Mouse (Mus musculus) intestine, embryonic 15.5 days (tissue): Measurements from ENCODE around the gene Pla2g2f. TPM values are rescaled to one million over a fixed set of nuclear protein-coding genes. Genes with fewer than 3 reads are reported as not detected.

Source experiments
- ATAC-seq: fragments of 200-750 bp; cut with Nextera tagmentation; 2 replicates; pipeline ENCODE4 v1.8.0; 2017; ENCODE audit warnings: moderate TSS enrichment, moderate library complexity
- H3K27ac ChIP-seq: fragments of 300-500 bp; sonication (generic); 2 replicates; pipeline ENCODE4 v1.5.1; 2015; ENCODE audit warnings: mild to moderate bottlenecking, inconsistent platforms
- H3K27me3 ChIP-seq: fragments of 300-500 bp; sonication (generic); replicated peaks from 2 replicates; pipeline ENCODE4 v1.6.1; 2015; ENCODE audit warnings: inconsistent platforms
- H3K36me3 ChIP-seq: fragments of 300-500 bp; sonication (generic); 2 replicates; pipeline ENCODE4 v1.6.1; 2015; ENCODE audit warnings: inconsistent platforms
- H3K4me1 ChIP-seq: fragments of 300-500 bp; sonication (generic); replicated peaks from 2 replicates; pipeline ENCODE4 v1.6.1; 2015; ENCODE audit warnings: inconsistent platforms
- H3K4me2 ChIP-seq: fragments of 300-500 bp; sonication (generic); replicated peaks from 2 replicates; pipeline ENCODE4 v1.6.1; 2015; ENCODE audit warnings: mild to moderate bottlenecking, inconsistent platforms
- H3K4me3 ChIP-seq: fragments of 300-500 bp; sonication (generic); replicated peaks from 2 replicates; pipeline ENCODE4 v1.5.1; 2015; ENCODE audit warnings: inconsistent platforms
- H3K9ac ChIP-seq: fragments of 300-500 bp; sonication (generic); 2 replicates; pipeline ENCODE4 v1.6.1; 2015; ENCODE audit warnings: inconsistent platforms
- H3K9me3 ChIP-seq: fragments of 300-500 bp; sonication (generic); 2 replicates; pipeline ENCODE4 v1.6.1; 2016; ENCODE audit warnings: inconsistent platforms
- WGBS: fragments of 180-500 bp; shearing (Covaris S2); methylation state at CpG from one replicate; pipeline ENCODE4 v1.1.7; 2015; 5-methylcytosine and 5-hydroxymethylcytosine counted together
- polyA plus RNA-seq: library from polyadenylated mRNA; unstranded; fragments of >200 nt; fragmentation: Nextera tagmentation; extraction: Ambion mirVana; gene quantifications from 2 replicates; pipeline ENCODE4 v1.2.1, GENCODE M21; 2015

Gene Pla2g2f
- polyA plus RNA-seq = 1.5 and 2.6 TPM in 2 replicates

DNA sequence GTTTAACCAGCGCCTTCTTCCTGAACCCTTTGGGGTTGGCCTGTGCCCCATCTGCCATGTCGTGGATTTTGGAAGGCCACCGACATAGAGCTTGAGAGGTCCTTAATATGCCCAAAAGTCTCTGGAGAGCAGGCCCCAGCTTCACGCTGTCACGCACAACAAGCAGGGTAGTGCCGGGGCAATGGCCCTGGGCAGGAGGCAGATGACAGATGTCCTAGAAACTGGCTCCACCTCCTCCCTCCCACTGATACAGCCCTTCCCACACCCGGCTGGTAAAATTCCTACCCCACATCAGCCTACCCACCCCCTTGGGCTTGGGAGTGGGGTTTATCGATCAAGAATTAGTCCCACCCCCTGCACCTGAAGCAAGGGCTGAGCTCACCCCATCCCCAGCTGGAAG lies at the start of gene Pla2g2f:
Pla2g2f (minus strand) TSS at position 211 of the 400 bp plus-strand sequence.
- Histone ChIP-seq H3K4me2 (no peak within 1 kb of the TSS), H3K27ac (no peak within 1 kb of the TSS), H3K9me3 (no peaks in the 10 kb centered on the region), H3K4me3 (no peak within 1 kb of the TSS), H3K36me3 (no peaks in the 10 kb centered on the region), H3K27me3 (no peaks in the 10 kb centered on the region), H3K9ac (no peak within 1 kb of the TSS), H3K4me1 (0 out of 2 replicates have a peak, but pooled peaks cover 13% of the 10 kb centered on the region)
- ATAC-seq = no peak
- 77% methylated on average over 8 of the region's 8 CpGs for WGBS

- WGBS = 41% methylated on average over 7 of the region's 7 CpGs
- H3K4me1 ChIP-seq = no peaks in the 10 kb centered on the region
- no peaks in the 10 kb centered on the region for H3K36me3 ChIP-seq
- no peaks in the 10 kb centered on the region for H3K9me3 ChIP-seq
- no peak overlapping the region for H3K27ac ChIP-seq
- H3K4me3 ChIP-seq = no peak overlapping the region
- H3K9ac ChIP-seq = no peak overlapping the region
- ATAC-seq = no peak
- no peaks in the 10 kb centered on the region for H3K27me3 ChIP-seq
- no peak overlapping the region for H3K4me2 ChIP-seq
Observed at GRCm38 (mm10) chr4:138806920-138807541, 49.6 kb upstream of the Pla2g2f start.

DNA sequence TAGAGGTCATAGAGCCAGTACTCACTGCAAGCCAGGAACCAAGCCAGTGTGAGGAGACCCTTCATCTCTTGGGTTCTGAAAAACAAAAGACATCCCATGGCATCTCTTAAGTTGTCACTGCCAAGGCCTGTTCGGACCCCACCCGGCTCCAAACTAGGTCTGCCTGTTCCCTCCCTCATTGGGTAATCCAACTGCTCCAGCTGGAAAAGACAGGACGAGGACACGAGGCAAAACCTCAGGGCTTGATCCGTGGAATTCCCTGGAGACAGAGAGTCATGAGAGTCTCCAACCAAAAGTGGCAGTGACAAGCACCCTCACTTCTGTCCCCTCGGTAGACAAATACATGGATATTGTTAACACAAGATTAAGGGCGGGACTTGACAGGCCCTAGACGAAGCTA lies 48.7 kb upstream of the Pla2g2f start:
- WGBS = 82% methylated on average over 8 of the region's 8 CpGs
- Histone ChIP-seq H3K9ac (no peak overlapping the region), H3K4me2 (no peak overlapping the region), H3K9me3 (no peaks in the 10 kb centered on the region), H3K27me3 (no peaks in the 10 kb centered on the region), H3K27ac (no peak overlapping the region), H3K36me3 (no peaks in the 10 kb centered on the region), H3K4me3 (no peak overlapping the region), H3K4me1 (no peaks in the 10 kb centered on the region)
- ATAC-seq = no peak

- H3K27ac ChIP-seq = no peak overlapping the region
- 74% methylated on average over 8 of the region's 8 CpGs for WGBS
- H3K9ac ChIP-seq = no peak overlapping the region
- H3K4me3 ChIP-seq = no peak overlapping the region
- ATAC-seq = no peak
- H3K4me2 ChIP-seq = no peak overlapping the region
- no peaks in the 10 kb centered on the region for H3K36me3 ChIP-seq
- no peaks in the 10 kb centered on the region for H3K27me3 ChIP-seq
- H3K9me3 ChIP-seq = no peaks in the 10 kb centered on the region
- H3K4me1 ChIP-seq = no peaks in the 10 kb centered on the region
Observed at GRCm38 (mm10) chr4:138805248-138805647, 47.8 kb upstream of the Pla2g2f start.

DNA sequence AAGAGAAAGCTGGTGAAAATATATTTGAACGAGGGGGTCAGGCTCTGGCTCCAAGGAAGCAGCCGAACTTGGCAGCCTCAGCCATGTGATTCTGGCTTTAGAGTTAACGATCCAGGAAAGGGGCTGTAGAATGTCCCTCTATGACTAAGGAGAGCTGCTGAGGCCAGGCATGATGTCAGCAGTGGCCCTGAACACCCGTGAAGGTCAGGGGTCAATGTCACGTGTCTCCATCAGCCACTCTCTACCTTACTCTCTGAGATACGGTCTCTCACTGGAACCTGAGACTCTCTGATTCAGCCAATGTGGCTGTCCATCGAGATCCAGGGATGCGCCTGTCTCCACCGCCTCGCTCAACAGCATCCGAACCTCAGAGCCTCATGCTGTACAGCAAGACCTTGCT lies 45.5 kb upstream of the Pla2g2f start:
- Histone ChIP-seq H3K9me3 (no peaks in the 10 kb centered on the region), H3K4me1 (peaks cover 6% of the 10 kb centered on the region; the same call in 1 of the 2 replicates), H3K4me2 (no peak overlapping the region), H3K9ac (no peak overlapping the region), H3K4me3 (no peak overlapping the region), H3K27me3 (no peaks in the 10 kb centered on the region), H3K27ac (no peak overlapping the region), H3K36me3 (no peaks in the 10 kb centered on the region)
- no peak for ATAC-seq
- 84% methylated on average over 11 of the region's 11 CpGs for WGBS

DNA sequence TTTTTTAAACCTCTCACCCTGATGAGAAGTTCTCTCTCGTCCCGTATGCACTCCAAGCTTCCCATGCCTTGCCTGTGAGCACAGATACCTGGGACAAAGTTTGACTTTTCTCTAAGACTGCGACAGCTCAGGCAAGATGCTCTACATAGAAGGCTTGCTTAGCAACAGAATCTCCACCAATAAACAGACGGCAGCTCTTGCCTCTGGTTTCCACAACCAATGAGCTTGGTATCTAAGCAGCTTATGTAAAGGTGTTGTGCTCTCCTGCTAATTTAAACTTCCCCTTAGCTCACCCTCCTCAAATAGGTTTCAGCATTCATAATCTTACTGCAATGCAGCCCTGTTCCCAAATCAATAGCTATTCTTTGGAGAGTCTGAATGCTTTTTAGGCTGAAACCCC lies 44.2 kb upstream of the Pla2g2f start:
- H3K27me3 ChIP-seq = no peaks in the 10 kb centered on the region
- H3K36me3 ChIP-seq = no peaks in the 10 kb centered on the region
- H3K4me2 ChIP-seq = no peak overlapping the region
- ATAC-seq = no peak
- no peak overlapping the region for H3K27ac ChIP-seq
- 77% methylated on average over 4 of the region's 4 CpGs for WGBS
- H3K4me3 ChIP-seq = no peak overlapping the region
- peaks cover 6% of the 10 kb centered on the region; the same call in 1 of the 2 replicates for H3K4me1 ChIP-seq
- H3K9ac ChIP-seq = no peak overlapping the region
- no peaks in the 10 kb centered on the region for H3K9me3 ChIP-seq

DNA sequence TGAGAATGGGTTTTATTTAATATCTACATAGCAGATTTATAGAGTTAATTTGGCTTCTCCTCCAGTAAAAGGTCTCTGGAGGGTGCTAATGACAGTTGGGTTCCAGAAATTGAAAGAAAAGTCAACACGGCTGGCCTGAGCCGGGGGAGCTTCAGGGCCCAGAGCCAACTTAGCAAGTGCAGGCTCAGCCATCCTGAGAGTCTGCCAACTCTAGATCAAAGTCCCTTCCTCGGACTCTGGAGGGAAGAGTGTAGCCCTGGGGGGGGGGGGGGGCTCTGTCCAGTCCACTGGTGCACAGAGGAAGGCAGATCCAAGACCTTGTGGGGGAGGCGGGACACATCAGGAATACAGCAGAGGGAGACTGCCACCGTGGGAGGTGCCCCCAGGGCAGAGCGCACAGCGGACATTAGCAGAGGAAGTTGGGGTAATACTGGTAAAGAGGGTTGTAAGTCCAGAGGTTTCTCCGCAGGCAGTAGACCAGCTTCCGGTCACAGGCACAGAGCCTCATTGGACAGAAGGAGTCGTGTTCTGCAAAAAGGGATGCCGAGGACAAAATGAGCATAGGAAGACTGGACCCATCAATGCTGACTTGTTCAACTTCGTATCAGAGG lies 42.8 kb upstream of the Pla2g2f start:
- no peak overlapping the region for H3K9ac ChIP-seq
- H3K36me3 ChIP-seq = no peaks in the 10 kb centered on the region
- no peak overlapping the region for H3K27ac ChIP-seq
- 64% methylated on average over 12 of the region's 12 CpGs for WGBS
- no peaks in the 10 kb centered on the region for H3K9me3 ChIP-seq
- H3K27me3 ChIP-seq = no peaks in the 10 kb centered on the region
- peak; percentile 55; the same call in 1 of the 2 replicates for ATAC-seq
- no peak overlapping the region for H3K4me3 ChIP-seq
- H3K4me1 ChIP-seq = peaks cover 6% of the 10 kb centered on the region; the same call in 1 of the 2 replicates
- no peak overlapping the region for H3K4me2 ChIP-seq

DNA sequence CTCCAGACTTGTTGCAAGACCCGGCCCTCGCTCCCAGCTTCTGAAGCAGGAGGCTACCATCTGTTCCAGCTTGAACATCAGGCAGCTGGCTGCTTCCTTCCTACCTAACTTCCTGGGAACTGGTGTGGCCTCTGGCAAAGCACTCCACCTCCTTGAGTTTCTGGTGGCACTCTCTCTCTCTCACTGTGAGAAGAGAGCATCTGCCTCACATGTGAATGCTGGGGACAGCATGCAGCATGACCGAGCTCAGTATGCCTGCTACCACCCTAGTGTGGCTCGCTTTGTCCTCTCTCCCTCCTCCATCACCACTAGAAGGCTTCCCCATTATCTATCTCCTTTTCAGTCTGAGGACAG lies 39.8 kb upstream of the Pla2g2f start:
- H3K4me1 ChIP-seq = peaks cover 6% of the 10 kb centered on the region
- H3K27ac ChIP-seq = no peak overlapping the region

GRCm38 (mm10) chr4:138796513-138797216 lies 39.2 kb upstream of the Pla2g2f start:
- no peak overlapping the region for H3K4me2 ChIP-seq
- no peaks in the 10 kb centered on the region for H3K27me3 ChIP-seq
- H3K36me3 ChIP-seq = no peaks in the 10 kb centered on the region
- no peak overlapping the region for H3K9ac ChIP-seq
- WGBS = 43% methylated on average over 6 of the region's 6 CpGs
- no peak overlapping the region for H3K4me3 ChIP-seq
- H3K27ac ChIP-seq = no peak overlapping the region
- ATAC-seq = no peak
- H3K9me3 ChIP-seq = no peaks in the 10 kb centered on the region
- peaks cover 10% of the 10 kb centered on the region for H3K4me1 ChIP-seq

More for the DNA sequence above, 39.8 kb upstream of the Pla2g2f start:
- no peaks in the 10 kb centered on the region for H3K27me3 ChIP-seq
- no peak for ATAC-seq
- 61% methylated on average over 4 of the region's 4 CpGs for WGBS
- no peak overlapping the region for H3K4me2 ChIP-seq
- H3K4me3 ChIP-seq = no peak overlapping the region
- H3K9ac ChIP-seq = no peak overlapping the region
- H3K36me3 ChIP-seq = no peaks in the 10 kb centered on the region
- H3K9me3 ChIP-seq = no peaks in the 10 kb centered on the region

DNA sequence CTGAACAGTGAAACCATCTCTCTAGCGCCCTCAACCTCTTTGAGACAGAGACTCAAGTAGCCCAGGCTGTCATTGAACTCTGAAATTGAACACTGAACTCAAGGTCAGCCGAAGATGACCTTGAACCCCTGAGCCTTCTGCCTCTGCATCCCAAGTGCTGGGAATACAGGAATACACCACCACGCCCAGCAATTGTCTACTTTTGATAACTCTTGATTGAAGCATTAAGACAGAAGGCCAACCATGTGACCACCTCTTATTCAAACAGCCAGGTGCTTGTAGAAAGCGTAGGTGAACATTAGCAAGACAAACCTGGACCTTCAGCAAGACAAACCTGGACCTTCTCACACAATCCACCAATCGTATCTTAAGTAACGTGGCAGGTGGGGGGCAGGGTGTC lies 36.9 kb upstream of the Pla2g2f start:
- Histone ChIP-seq H3K4me2 (no peak overlapping the region), H3K36me3 (no peaks in the 10 kb centered on the region), H3K9me3 (no peaks in the 10 kb centered on the region), H3K27me3 (no peaks in the 10 kb centered on the region), H3K27ac (no peak overlapping the region), H3K4me1 (peaks cover 4% of the 10 kb centered on the region; the same call in 1 of the 2 replicates), H3K9ac (no peak overlapping the region), H3K4me3 (no peak overlapping the region)
- ATAC-seq = no peak
- 91% methylated on average over 6 of the region's 6 CpGs for WGBS

DNA sequence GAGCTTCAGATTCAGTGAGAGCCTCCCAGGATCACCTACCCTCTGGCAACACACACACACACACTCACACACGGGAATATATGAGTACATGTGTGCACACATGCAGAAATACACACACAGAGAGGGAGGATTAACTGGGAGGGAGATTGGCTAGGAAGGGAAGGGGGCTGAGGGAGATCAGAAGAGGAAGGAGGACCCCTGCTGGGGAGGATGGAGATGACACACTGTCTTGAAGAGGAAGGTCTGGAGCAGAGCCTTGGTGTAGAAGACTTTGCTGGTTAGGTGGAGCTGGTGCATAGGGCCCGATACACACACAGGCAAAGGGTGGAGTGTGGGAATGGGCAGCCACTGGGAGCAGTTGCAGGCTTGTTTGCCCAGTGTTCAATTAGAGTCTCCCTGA lies 35.9 kb upstream of the Pla2g2f start:
- no peak overlapping the region for H3K4me2 ChIP-seq

DNA sequence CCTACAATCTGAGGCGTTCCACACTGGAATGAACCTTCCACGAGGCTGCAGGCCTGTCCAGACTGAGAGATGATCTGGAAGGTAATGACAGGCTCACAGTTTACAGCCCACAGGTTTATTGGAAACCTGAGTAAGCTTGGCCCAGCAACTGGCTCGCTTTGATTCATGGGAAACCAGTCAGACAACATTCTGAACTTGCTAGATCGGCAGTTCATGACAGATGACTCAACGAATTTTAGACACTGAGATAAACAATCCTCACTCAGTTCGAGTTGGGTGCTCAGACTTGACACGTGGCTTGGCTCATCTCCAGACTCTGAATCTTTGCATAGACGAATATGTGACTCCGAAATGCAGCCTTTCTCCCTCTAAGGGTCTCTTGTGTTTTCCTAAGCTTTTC lies 35.2 kb upstream of the Pla2g2f start:
- Histone ChIP-seq H3K4me1 (peaks cover 4% of the 10 kb centered on the region; the same call in 1 of the 2 replicates), H3K27me3 (no peaks in the 10 kb centered on the region), H3K4me3 (no peak overlapping the region), H3K4me2 (no peak overlapping the region), H3K27ac (no peak overlapping the region), H3K36me3 (no peaks in the 10 kb centered on the region), H3K9me3 (no peaks in the 10 kb centered on the region), H3K9ac (no peak overlapping the region)
- WGBS = 21% methylated on average over 9 of the region's 9 CpGs
- ATAC-seq = peak; percentile 77

More for the DNA sequence above, 35.9 kb upstream of the Pla2g2f start:
- no peaks in the 10 kb centered on the region for H3K27me3 ChIP-seq
- H3K9ac ChIP-seq = no peak overlapping the region
- 0 out of 2 replicates have a peak, but pooled peaks have one; percentile 16 for ATAC-seq
- no peaks in the 10 kb centered on the region for H3K36me3 ChIP-seq
- H3K9me3 ChIP-seq = no peaks in the 10 kb centered on the region
- H3K27ac ChIP-seq = no peak overlapping the region
- H3K4me1 ChIP-seq = peaks cover 4% of the 10 kb centered on the region; the same call in 1 of the 2 replicates
- H3K4me3 ChIP-seq = no peak overlapping the region
- 51% methylated on average over 2 of the region's 2 CpGs for WGBS
